Mouse (Mus musculus): ENCODE data around the gene Calcoco2. TPM values are rescaled to one million over a fixed set of nuclear protein-coding genes. Genes with fewer than 3 reads are reported as not detected.

The Calcoco2 gene
- polyA plus RNA-seq, 1 experiment from 2014 or later, result not detected

DNA sequence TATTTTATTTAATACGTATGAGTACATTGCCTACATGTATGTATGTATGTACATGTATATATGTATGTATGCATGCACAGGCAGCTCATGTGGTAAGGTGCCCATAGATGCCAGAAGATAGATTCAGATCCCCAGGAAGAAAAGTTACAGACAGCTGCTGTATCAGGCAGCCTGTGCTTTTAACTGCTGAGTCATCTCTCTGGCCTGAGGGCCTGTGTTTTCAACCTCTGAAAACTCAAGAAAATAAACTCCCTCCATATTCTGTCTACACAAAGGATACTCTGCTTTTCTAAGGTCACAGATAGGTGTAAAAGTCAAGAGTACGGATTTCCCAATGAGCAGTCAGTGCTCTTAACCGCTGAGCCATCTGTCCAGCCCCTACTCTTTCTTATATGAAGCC, 60.9 kb downstream of the Calcoco2 start:
- Histone ChIP-seq H3K27me3 (ENCODE audit: control insufficient read depth, insufficient read depth, low read length) (no peaks in the 10 kb centered on the region), H3K4me2 (replicated peaks; ENCODE audit: low read depth) (no peak overlapping the region), H3K9me3 (ENCODE audit: control insufficient read depth, low read length) (no peaks in the 10 kb centered on the region), H3K27ac (replicated peaks) (no peak overlapping the region), H3K9ac (ENCODE audit: low read length) (no peak overlapping the region), H3K36me3 (ENCODE audit: control insufficient read depth, insufficient read depth, low read length) (peaks cover 39% of the 10 kb centered on the region), H3K4me1 (replicated peaks; ENCODE audit: control insufficient read depth, insufficient read depth) (no peaks in the 10 kb centered on the region), H3K4me3 (ENCODE audit: low read depth, low read length) (no peak overlapping the region)
- DNase-seq (ENCODE audit: low spot score), result no peak
- 90% methylated on average over 3 of the region's 3 CpGs for WGBS
- ATAC-seq (ENCODE audit: low FRiP score, low TSS enrichment), result no peak
- TF ChIP-seq CTCF (IDR thresholded peaks at IDR 0.05; ENCODE audit: low read depth), result no peak
- no peak for TF ChIP-seq EP300 (optimal IDR thresholded peaks at IDR 0.05)

- no peak for ATAC-seq (ENCODE audit: low FRiP score, low TSS enrichment)
- H3K9me3 ChIP-seq (ENCODE audit: control insufficient read depth, low read length), result no peaks in the 10 kb centered on the region
- peaks cover 39% of the 10 kb centered on the region for H3K36me3 ChIP-seq (ENCODE audit: control insufficient read depth, insufficient read depth, low read length)
- 81% methylated on average over 4 of the region's 4 CpGs for WGBS
- no peak for DNase-seq (ENCODE audit: low spot score)
- no peak overlapping the region for H3K27ac ChIP-seq (replicated peaks)
- H3K27me3 ChIP-seq (ENCODE audit: control insufficient read depth, insufficient read depth, low read length), result no peaks in the 10 kb centered on the region
- no peak overlapping the region for H3K9ac ChIP-seq (ENCODE audit: low read length)
- no peak for TF ChIP-seq CTCF (IDR thresholded peaks at IDR 0.05; ENCODE audit: low read depth)
- TF ChIP-seq EP300 (optimal IDR thresholded peaks at IDR 0.05), result no peak
- no peak overlapping the region for H3K4me2 ChIP-seq (replicated peaks; ENCODE audit: low read depth)
- H3K4me1 ChIP-seq (replicated peaks; ENCODE audit: control insufficient read depth, insufficient read depth), result no peaks in the 10 kb centered on the region
- no peak overlapping the region for H3K4me3 ChIP-seq (ENCODE audit: low read depth, low read length)
These were observed 61.8 kb downstream of the Calcoco2 start for GRCm38 (mm10) chr11:96049939-96050338.

Other genes starting within 250 kb of the Calcoco2 start
- gene B4galnt2, start 197.1 kb downstream of the Calcoco2 start, polyA plus RNA-seq (2015; fragmentation: Nextera tagmentation; extraction: Ambion mirVana), result 3.6 and 4.6 TPM in 2 replicates
- 4.3 and 5.2 TPM in 2 replicates for gene Igf2bp1, start 106.0 kb downstream of the Calcoco2 start, polyA plus RNA-seq (2015; fragmentation: Nextera tagmentation; extraction: Ambion mirVana)
- gene Gip, start 87.4 kb downstream of the Calcoco2 start, polyA plus RNA-seq (2015; fragmentation: Nextera tagmentation; extraction: Ambion mirVana), result 1.8 and 3.2 TPM in 2 replicates
- 76.0 and 83.0 TPM in 2 replicates for gene Snf8, start 77.1 kb downstream of the Calcoco2 start, polyA plus RNA-seq (2015; fragmentation: Nextera tagmentation; extraction: Ambion mirVana)
- gene Ube2z, start 46.6 kb downstream of the Calcoco2 start, polyA plus RNA-seq (2015; fragmentation: Nextera tagmentation; extraction: Ambion mirVana), result 26.4 and 28.7 TPM in 2 replicates
- 1,003 and 1,182 TPM in 2 replicates for gene Atp5g1, start 36.3 kb downstream of the Calcoco2 start, polyA plus RNA-seq (2015; fragmentation: Nextera tagmentation; extraction: Ambion mirVana)
- gene Ttll6, start 21.8 kb upstream of the Calcoco2 start, polyA plus RNA-seq (2015; fragmentation: Nextera tagmentation; extraction: Ambion mirVana), result 0.12 and 0.13 TPM in 2 replicates
- gene Hoxb13, start 82.4 kb upstream of the Calcoco2 start, polyA plus RNA-seq (2015; fragmentation: Nextera tagmentation; extraction: Ambion mirVana), result not detected in 2 replicates
- gene Hoxb9, start 159.5 kb upstream of the Calcoco2 start, polyA plus RNA-seq (2015; fragmentation: Nextera tagmentation; extraction: Ambion mirVana), result 0.05 and 0.06 TPM in 2 replicates
- gene Hoxb8, start 169.9 kb upstream of the Calcoco2 start, polyA plus RNA-seq (2015; fragmentation: Nextera tagmentation; extraction: Ambion mirVana), result 0.42 and 0.83 TPM in 2 replicates
- 5.5 and 6.0 TPM in 2 replicates for gene Hoxb7, start 174.7 kb upstream of the Calcoco2 start, polyA plus RNA-seq (2015; fragmentation: Nextera tagmentation; extraction: Ambion mirVana)
- gene Hoxb6, start 180.5 kb upstream of the Calcoco2 start, polyA plus RNA-seq (2015; fragmentation: Nextera tagmentation; extraction: Ambion mirVana), result 6.9 and 7.9 TPM in 2 replicates
- 7.5 and 8.2 TPM in 2 replicates for gene Hoxb5, start 191.4 kb upstream of the Calcoco2 start, polyA plus RNA-seq (2015; fragmentation: Nextera tagmentation; extraction: Ambion mirVana)
- gene Hoxb4, start 206.3 kb upstream of the Calcoco2 start, polyA plus RNA-seq (2015; fragmentation: Nextera tagmentation; extraction: Ambion mirVana), result 1.2 and 1.6 TPM in 2 replicates
- gene Hoxb3, start 211.4 kb upstream of the Calcoco2 start, polyA plus RNA-seq (2015; fragmentation: Nextera tagmentation; extraction: Ambion mirVana), result 0.94 and 0.97 TPM in 2 replicates
- gene Hoxb2, start 238.6 kb upstream of the Calcoco2 start, polyA plus RNA-seq (2015; fragmentation: Nextera tagmentation; extraction: Ambion mirVana), result 12.2 and 13.4 TPM in 2 replicates